Mouse (Mus musculus): ENCODE data around the gene Sfxn1.

DNA sequence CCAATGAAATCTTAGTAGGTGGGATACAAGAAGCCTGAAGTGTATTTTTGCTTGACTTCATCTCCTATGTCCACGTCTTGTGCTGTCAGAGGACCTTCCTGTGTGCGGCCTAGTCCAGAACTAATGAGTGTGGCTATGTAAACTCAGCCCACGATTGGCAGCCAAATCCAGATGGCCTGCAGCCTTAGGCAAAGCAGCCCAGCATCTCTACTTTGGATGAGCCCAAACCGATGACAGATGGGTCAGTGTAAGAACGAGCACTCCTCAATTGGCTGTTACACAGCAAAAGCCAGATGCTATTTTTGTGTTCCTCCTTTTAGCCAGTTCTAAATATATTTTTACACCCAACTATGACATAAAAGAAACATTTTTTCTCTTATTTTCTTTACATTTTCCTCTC is 48.4 kb upstream of the Sfxn1 start:
- TF ChIP-seq GATA1 (IDR thresholded peaks at IDR 0.05; ENCODE audit: low read length) (no peak), TAL1 (IDR thresholded peaks at IDR 0.05; ENCODE audit: low read length) (no peak)
